Mouse (Mus musculus) T-helper 2 cell (primary cell): ENCODE measurements around the gene Nav3.

Source experiments
- in situ Hi-C: fragments of 300-600 bp; cut with MboI, MseI; formaldehyde crosslinking; loops from one replicate; pipeline ENCODE4 v1.15.1; 2025; ENCODE audit warnings: high pct_unique_total_duplicates

Gene Nav3

DNA sequence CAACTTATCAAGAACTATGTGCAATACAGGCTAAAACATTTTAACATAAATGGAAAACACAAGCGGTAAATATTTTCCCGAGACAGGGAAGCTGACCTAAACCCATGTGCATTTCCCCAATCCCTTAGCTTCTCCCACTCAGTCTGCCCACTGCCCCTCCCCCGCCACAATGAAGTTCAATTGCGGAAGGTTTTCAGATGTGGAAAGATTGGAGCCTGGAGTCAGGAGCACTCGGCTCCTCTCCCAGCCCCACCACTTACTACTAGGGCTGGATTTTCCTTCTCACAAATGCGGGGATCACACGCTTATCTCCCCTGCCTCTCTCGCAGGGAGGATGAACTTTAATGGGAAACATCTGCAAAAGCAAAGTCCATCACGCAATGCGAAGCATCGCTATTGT lies 534.6 kb downstream of the Nav3 start:
- in situ Hi-C loops, result no loop called here

DNA sequence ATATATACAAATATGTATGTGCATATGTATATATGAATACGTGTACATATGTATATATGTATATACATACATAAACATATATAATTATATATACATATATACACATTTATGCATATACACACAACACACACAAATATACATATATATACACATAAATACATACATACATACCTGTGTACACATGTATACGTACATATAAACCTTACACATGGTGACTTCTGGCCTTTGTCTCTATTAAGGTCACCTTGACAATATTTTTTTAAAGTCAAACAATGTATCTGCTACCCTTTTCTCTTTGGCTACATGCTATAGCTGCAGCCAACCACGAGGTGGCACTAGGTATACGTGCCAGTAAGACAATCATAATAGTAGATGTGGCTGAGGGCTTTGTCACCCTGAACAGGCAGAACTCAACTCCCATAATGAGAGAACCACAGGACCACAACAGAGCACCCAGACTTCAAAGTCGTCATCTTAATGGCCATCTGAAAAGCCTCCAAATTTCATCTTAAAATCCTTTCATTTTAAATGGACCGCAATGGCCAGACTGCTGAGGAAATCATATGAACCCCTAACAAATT lies 535.3 kb downstream of the Nav3 start:
- in situ Hi-C loops, result no loop called here

DNA sequence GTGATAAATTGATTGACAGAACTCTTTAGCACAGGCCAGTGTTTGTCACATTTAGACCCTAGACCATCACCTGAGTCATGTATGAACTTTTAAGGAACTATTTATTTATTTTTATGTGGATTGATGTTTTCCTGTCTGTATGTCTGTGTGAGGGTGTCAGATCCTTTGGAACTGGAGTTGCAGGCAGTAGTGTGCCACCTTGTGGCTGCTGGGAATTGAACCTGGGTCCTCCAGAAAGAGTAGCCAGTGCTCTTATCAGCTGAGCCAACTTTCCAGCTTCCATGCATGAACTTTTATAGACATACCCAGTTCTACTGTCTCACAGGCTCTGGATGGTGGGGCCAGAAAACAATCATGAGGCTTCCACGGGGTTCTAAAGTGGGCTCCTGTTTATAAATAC lies 536.5 kb downstream of the Nav3 start:
- in situ Hi-C loops, result no loop called here

DNA sequence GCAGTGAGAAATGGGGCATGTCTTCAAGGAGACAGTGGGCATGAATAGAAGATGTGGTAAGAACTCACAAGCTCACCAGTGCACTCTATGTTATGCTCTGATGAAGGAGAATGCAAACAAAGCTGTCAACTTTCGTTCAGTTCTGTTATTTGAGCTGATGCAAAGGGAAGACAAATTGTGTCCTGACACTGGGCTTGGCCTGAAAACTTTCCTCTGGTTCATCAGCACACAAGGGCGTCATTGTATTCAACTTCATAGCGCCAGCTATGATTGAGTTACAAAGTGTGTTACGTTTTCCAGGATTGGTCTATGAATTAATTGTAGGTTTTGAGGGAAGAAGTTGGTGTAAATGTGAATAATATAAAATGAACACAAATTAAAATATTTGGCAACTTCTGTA lies 548.8 kb downstream of the Nav3 start:
- in situ Hi-C loops, result no loop called here

DNA sequence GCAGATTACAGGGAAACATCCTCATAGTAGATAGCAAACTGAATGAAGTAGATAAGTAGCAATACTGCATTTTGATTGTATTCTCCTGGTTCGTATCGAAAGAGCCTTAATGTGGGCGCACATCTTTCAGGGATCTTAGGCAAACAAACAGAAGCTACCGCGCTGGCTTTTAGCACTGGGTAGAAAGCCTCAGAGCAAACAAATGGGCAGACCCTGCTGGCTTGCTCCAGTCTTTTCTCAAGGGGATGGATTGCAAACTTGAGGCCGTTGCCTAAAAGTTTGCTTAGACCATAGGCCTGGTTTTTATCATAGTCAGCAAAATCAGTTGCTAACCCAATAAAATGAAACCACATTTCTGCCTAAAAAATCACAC lies 549.6 kb downstream of the Nav3 start:
- in situ Hi-C loops, result no loop called here

DNA sequence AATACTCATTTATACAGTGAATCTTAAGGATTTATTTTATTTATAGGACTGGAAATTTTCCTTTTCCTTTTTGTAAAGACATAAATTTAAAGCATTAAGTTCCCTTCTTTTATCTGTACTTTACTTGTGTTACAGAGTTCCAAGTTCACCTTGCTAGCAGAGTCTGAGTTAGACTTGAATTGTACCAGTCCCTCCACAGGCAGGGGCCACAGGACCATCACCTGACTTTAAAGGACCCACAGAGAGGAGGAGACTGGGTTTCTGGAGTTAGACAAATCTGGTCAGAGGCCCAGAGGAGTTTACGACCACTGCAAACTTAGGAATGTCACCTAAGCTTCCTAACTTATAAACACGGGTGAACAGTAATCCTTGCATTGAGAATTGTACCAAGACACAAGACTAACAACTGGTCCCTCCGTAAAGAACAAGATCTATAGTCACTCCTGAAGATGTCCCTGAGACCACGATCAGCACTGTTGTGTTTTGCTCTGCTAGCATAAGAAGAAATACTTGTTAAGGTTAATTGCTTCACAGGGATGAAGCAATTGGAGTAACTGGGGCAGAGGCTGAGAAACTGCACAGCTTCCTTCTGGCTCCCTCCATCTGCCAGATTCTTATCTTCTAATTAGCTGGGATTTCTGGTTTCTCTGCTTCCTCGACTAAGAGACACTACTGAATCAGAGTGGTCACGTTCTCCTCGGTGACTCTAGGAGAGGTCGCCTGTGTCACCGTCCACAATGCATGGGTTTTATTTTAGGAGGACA lies 550.2 kb downstream of the Nav3 start:
- in situ Hi-C loops, result no loop called here

DNA sequence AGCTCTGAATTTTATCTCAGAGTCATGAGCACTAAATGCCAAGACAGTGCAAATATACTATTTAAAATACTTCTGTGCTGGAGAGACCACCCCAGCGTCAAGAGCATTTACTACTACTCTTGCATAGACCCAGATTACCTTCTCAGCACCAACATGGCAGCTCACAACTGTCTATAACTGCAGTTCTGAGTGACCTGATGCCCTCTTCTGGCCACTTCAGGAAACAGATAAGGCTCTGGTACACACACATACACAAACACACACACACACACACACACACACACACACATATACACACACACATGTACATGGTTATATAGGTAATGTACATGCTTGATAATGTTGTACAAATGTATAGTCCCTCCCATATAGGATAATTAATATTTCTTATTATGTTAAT lies 551.2 kb downstream of the Nav3 start:
- in situ Hi-C loops, result no loop called here

DNA sequence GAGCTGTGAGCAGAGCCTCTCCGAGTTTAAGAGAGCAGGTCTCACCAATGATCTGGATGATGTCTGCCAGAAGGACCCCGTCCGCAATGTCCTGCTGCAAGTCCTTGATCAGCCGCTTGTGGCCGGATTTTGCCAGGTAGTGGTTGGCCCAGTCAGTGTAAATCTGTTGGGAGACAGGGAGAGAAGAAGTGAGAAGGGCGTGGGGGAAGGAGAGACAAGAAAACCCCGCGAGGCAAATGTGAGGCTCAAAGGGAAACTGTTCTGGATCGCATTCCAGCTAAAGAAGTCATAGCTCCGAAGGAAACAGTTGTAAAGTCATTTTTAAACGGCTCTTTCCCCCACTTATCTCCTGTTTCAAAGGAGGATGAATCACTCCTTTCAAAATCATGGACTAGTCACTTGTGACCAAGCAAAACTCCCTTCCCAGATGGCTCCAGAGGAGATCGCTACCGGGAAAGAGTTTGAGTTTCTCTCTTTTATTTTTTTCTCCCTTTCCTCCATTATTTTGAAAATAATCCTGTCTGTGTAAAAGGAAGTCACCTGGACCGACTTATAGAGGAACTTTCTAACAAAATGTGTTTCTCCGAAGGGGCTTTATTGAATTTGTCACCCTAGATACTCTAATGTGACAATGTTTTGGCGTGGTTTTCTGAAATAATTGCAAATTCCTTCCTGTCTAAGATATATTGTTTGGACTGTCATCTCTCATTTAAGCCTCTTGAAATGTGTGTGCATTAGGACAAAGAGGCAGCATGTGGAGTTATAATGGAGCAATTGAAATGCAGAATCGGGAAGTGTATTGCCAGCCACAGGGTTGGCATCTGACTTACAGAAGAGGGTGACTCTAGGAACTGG lies 552.1 kb downstream of the Nav3 start:
- in situ Hi-C loops, result no loop called here

DNA sequence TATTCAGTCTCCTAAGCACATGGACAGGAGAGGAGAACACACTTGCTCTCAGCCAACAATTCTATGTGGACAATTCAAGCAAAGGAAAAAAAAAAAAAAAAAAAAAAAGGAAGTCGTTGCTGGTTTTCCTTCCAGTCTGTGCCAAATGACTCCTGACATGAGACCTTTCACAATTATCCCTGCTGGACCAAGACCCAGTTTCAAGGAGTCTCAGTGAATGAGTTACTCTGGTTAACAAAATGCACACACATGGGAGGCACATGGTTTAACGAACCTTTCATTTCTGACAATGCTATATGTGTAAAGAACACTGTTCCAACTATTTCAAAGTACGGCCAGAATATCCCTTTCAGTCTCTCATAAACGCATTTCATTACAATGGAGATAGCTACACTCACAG lies 552.8 kb downstream of the Nav3 start:
- in situ Hi-C loops, result no loop called here

DNA sequence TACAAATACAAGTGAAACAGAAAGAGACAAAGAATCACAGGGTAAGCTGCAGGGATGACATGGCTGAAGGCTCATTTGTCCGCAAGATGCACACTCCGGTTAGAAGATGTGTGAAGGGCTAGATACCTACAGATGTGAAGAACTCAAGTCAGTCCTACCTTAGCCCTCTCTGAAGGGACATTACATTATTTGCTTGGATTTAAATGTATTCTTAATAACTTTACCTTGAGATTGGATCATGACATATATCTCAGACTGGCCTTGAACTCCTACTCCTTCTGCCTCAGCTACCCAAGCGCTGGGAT lies 566.9 kb downstream of the Nav3 start:
- in situ Hi-C loops, result no loop called here

DNA sequence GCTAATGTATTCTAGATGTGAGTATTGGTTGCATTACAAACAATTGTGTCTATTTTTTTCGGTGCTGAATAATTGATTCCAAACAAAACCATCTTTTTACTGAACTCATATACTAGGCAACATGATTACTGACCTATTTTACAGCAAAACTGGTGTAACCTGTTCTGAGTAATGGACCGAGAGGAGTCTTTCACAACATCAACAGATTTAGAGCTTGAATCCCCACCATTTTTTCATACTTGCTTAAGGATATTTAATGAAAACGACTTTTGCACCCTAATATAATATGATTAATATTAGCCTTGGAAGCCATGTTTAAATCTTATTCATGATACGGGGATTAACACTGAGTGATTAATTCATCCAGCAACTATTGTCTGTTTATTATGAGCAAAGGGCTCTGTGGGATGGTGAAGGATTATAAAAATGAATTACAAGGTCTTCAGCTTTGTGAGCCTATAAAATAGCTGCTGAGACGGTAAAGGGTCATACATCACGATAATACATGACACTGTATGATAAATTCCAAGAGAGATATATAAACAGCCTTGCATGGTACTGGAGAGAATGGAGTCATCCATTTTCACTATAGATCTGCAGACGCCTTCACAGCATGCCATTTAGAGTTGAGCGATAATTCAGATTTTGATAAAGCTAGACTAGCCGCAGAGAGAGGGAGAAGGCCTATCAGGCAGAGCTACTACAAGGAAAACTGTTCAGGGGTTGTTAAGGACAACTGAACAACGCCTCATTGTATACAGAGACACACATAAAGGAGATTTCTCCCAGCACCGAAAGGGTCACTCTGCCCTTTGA lies 567.4 kb downstream of the Nav3 start:
- in situ Hi-C loops, result no loop called here

DNA sequence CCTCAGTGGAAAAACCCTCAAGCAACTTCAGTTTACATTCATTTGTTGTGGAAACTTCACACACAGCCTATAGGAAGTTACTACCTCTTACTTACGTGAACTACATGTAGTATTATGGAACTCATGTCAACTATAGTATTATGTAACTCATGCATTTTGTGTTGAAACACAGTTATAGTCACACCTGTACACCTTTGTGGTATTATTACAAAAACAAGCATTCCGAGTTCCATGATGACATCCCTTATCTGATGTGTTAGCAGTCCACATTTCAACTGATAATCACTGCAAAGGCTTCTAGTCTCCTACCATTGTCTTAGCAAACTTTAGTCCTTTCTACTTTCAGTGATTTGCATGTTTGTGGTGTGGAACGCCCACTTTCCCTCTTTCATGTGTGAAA lies 568.8 kb downstream of the Nav3 start:
- in situ Hi-C loops, result no loop called here

DNA sequence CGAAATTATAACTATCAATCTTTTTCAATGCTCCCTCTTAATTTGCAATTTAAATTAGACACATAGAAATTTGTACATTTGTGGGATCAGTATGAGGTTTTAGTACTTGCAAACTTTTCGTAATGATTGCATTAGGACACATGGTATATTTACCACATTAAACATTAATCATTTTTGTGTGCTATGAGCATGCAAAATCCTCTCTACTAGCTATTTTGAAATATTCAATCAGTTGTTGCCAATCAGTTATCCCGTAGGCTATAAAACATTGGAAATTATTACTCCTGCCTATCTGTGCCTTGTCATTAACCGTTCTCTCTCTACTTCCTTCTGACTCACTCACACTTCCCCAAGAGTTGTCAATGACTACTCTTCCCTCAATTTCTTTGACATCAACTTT lies 579.9 kb downstream of the Nav3 start:
- in situ Hi-C loops, result no loop called here

DNA sequence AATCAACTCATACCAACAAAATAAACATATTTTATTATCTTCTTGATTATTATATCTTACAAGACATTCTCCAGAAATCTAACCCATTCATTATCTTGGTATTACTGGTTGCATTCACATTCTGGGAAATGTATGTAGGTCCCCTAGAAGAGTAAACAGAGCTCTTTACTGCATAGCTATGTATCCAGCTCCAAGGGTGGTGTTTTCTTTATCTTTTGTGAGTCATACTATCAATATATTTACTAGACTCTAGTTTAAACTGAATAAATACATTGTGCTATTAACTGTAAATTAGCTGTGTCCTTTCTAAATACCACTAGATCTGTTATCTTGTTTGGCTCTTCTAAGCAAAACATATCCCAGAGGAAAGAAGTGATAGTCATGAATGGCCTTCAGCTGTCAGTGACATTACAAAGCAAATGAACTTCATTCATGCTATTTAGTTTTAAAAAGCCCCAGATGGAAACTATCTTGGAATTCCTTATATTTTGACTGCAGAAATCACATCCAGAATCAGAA lies 580.6 kb downstream of the Nav3 start:
- in situ Hi-C loops, result no loop called here

DNA sequence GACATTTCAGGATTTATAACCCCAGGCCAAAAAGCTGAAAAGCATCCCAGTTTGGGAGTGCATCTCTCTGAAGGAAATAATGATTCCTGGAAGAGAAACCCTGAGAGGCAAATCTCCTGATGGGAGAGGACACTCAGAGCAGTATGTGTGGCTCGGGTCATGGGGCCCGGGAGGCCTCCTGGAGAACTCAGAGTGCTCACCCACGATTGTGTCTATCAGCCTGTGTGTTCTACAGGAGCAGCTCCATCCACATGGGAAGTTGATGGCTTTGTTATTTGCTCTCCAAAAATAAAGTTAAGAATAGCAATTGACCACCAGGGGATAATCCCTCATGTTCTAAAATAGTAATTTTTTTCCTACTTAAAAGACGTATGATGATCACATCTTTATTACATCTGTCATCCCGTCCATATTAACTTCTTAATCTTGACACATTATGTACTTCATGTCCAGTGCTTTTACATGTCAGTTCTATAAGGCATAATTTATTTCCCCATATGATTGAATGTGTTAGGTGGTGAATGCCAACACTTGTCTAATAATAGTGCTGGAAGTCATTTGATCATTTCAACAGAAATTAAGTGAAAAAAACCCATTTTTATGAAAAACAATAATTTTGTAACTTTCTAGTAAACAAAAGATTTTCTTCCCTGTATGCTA lies 581.2 kb downstream of the Nav3 start:
- in situ Hi-C loops, result no loop called here

DNA sequence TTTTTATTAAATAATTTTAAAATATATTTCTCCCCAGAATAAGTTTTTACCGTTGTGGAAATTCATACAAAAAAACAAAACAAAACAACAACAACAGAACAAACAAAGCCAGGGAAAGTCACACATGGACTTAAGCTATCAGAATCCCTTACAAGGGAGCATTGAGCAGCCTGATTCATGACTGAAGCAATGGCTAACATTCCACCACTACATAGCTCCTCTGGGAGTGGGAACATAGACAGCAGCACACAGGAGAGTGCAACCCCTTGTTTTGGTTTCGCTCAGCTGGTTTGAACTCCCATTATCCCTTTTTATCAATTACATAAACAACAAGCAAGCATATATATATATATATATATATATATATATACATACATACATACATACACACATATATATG lies 589.9 kb downstream of the Nav3 start:
- in situ Hi-C loops, result no loop called here

DNA sequence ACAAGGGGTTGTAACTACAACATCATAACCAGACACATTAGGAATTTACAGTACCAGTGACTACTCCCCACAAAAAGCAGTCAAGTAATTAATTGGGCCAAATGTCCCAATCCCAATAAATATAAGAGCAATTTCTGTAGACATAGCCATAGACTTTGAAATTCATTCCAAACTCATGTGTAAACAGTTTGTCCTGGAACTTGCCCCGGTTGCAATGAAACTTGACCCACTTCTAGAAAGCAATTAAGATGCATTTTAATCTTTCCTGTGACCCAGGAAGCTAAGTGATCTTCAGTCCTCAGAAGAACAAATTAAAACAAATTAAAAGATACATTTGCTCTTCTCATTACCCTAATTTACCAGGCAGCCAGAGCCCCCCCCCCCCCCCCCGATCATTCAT lies 590.6 kb downstream of the Nav3 start:
- in situ Hi-C loops, result no loop called here

DNA sequence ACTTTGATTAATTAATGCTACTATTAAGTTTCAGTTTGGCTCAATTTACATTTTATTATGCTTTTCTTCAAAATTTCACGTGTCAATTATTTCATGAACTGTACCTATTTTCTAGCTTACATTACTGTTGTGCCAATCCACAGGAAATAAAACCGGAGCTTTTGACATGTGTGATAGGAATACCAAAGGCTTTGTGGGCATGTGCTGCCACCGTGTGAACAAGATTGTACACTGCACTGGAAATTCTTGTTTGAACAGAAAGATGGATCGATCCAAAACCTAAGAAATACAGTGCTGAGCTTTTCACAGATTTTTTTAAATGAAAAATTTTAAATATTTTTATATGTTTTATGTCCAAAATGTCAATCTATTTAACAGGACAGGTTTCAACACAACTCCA lies 591.3 kb downstream of the Nav3 start:
- in situ Hi-C loops, result no loop called here

DNA sequence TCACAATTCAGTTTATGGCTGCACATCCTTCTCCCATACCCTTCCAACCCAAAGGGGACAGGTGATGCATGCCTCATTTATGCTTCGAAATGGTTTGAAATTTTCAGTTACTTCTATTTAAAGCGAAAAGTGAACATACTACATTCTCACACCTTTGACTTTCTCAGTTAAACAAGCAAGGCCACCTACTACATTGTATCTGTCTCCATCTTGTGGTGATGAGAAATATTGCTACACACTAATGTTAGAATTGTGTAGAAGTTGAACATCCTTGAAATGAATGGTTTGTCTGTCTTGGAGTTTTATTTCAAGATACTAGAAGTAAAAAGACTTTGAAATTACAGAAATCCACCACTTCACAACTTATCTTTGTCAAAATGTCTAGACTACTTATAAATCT lies 594.7 kb downstream of the Nav3 start:
- in situ Hi-C loops, result no loop called here

DNA sequence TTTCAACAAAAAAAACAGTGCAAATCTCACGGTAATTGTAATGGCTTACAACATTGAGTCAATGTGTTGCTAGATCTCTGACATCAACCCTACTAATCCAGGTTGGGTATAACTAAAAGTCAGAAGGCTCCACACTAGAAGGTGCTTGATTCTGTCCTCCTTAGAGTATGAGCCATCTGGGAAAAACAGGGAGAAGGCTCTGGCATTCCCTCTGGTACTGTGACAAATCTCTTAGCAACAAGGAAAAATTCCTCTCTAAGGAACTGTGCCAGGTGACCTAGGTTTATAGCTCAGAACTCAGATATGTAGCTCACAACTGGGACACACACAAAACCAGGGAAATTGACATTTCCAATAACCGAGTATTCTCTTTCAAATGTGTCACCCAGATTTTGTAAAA lies 597.4 kb downstream of the Nav3 start:
- in situ Hi-C loops, result no loop called here

DNA sequence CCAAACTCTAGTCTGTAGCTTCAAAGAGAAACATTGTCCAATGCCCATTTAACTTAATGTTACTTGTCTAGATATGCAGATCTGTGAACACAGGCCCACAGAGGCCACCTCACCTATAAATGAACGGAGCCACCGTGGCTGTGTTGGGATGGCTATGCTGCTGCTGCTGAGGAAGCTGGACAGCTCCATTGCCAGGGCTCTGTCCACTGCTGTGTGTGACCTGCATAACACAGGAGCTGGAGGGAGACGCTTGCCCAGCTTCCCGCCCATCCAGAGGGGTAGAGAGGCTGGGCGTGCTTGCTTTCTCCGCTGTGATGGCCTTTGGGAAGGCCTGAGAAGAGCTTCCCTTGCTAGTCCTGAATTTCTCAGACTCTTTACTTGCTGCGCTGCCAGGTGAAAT lies 603.6 kb downstream of the Nav3 start:
- in situ Hi-C loops, result no loop called here

DNA sequence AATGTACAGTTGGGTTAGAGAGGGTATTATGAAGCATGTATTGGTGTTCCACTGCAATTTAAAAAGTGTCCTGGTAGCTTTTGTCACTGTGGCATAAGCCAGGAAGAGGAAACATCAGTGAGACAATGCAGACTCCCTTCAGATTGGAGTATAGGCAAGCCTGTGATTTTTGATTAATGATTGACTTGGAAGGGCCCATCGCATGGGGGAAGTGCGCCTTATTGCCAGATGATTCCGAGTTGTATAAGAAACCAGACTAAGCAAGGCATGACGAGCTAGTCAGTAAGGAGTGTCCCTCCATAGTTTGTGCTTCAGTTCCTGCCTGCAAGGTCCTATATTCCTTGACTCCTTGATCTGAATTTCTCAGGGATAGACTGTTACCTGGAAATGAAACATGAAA lies 608.4 kb downstream of the Nav3 start:
- in situ Hi-C loops, result no loop called here
